Mouse (Mus musculus): Measurements from ENCODE around the gene Ppox. TPM values are rescaled to one million over a fixed set of nuclear protein-coding genes. Genes with fewer than 3 reads are reported as not detected.

Gene Ppox
- polyA plus RNA-seq, 1 experiment from 2014 or later: 41.4 TPM

DNA sequence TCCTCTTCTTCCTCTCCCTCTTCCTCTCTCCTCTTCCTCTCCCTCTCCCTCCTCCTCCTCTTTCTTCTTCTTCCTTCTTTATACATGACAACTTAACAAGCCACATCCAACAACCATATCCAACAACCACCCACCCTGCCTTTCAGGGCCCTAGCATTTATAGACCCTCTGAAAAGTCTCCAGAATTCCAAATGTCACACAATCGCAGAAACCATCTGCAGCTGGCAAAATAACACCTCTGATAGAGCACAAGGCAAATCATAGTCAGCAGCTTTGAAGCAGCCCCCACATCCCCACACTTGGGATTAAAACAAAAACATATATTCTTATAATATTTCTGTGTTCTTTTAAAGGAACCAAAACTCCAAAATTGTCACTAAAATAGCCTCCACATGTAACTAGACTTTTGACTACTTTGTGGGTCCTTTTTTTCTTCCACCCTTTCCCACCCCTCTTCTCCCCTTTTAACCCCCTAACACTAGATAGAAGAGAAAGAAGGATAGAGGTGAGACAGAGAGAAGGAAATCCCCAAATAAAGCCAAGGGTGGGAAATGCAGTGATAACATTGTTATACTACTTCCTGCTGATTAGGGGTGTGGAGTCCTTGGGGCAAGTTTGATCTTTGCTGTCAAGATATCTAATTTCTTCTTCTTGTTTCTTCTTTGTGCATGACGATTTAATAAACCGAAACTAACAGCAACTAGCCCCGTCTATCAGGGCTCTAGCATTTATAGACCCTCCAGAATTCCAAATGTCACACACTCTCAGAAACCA lies 14.8 kb downstream of the Ppox start:
- 77% methylated on average over 4 of the region's 4 CpGs for WGBS
- no peak overlapping the region for H3K4me3 ChIP-seq (ENCODE audit: low read depth, low read length)
- ATAC-seq: no peak
- no peak overlapping the region for H3K4me2 ChIP-seq (ENCODE audit: low read length)
- H3K36me3 ChIP-seq (ENCODE audit: control insufficient read depth, insufficient read depth, low read length): no peaks in the 10 kb centered on the region
- H3K9me3 ChIP-seq (replicated peaks; ENCODE audit: control insufficient read depth, low read length): no peaks in the 10 kb centered on the region
- no peaks in the 10 kb centered on the region for H3K27me3 ChIP-seq (replicated peaks; ENCODE audit: control insufficient read depth, insufficient read depth, low read length)
- no peak overlapping the region for H3K9ac ChIP-seq (ENCODE audit: low read length)
- peaks cover 18% of the 10 kb centered on the region for H3K4me1 ChIP-seq (ENCODE audit: control insufficient read depth, insufficient read depth, low read length)
- no peak for DNase-seq (ENCODE audit: low spot score)
- no peak overlapping the region for H3K27ac ChIP-seq (ENCODE audit: low read depth, low read length)

DNA sequence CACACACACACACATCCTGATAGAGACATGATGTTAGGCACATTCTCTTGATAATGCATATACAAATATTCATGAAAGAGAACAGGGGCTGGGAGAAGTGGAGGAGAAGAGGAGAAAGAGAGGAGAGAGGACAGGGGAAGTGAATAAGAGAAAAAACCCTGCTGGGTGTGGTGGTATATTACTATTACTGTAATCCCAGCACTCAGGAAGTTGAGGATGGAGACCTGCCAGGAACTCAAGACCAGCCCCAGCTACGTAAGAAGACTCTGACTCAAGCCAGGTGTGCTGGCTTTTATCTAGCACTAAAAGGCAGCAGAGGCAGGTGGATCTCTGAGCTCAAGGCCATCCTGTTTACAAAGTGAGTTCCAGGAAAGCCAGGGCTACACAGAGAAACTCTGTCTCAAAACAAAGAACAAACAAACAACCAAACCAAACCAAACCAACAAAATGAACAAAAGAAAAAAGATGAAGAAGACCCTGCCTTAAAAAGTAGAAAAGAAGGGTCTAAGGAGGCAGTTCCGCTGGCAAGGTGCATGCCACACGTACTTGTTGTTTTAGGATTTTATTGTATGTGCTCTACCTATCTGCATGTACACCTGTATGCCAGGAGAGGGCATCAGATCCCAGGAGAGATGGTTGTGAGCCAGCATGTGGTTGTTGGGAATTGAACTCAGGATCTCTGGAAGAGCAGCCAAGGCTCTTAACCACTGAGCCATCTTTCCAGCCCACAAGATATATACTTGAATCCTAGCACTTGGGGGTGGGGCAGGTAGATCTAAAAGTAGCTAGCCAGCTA lies 17.1 kb downstream of the Ppox start:
- DNase-seq (ENCODE audit: low spot score) (no peak), ATAC-seq (no peak; the same call in 1 of the 2 replicates)
- no peak overlapping the region for H3K9ac ChIP-seq (ENCODE audit: low read length)
- H3K4me2 ChIP-seq (ENCODE audit: low read length): peak overlapping the region; percentile 51
- H3K27me3 ChIP-seq (replicated peaks; ENCODE audit: control insufficient read depth, insufficient read depth, low read length): no peaks in the 10 kb centered on the region
- no peak overlapping the region for H3K4me3 ChIP-seq (ENCODE audit: low read depth, low read length)
- no peaks in the 10 kb centered on the region for H3K36me3 ChIP-seq (ENCODE audit: control insufficient read depth, insufficient read depth, low read length)
- H3K9me3 ChIP-seq (replicated peaks; ENCODE audit: control insufficient read depth, low read length): no peaks in the 10 kb centered on the region
- H3K27ac ChIP-seq (ENCODE audit: low read depth, low read length): peak overlapping the region; percentile 82
- WGBS: 68% methylated on average over 3 of the region's 3 CpGs
- peaks cover 10% of the 10 kb centered on the region for H3K4me1 ChIP-seq (ENCODE audit: control insufficient read depth, insufficient read depth, low read length)

- H3K36me3 ChIP-seq (ENCODE audit: control insufficient read depth, insufficient read depth, low read length): no peaks in the 10 kb centered on the region
- peaks cover 10% of the 10 kb centered on the region for H3K4me1 ChIP-seq (ENCODE audit: control insufficient read depth, insufficient read depth, low read length)
- ATAC-seq (peak; percentile 93), DNase-seq (ENCODE audit: low spot score) (peak; percentile 95)
- H3K9me3 ChIP-seq (replicated peaks; ENCODE audit: control insufficient read depth, low read length): no peaks in the 10 kb centered on the region
- WGBS: 12% methylated on average over 2 of the region's 2 CpGs
- no peak overlapping the region for H3K9ac ChIP-seq (ENCODE audit: low read length)
- H3K27ac ChIP-seq (ENCODE audit: low read depth, low read length): peak overlapping the region; percentile 84
- peak overlapping the region; percentile 51 for H3K4me2 ChIP-seq (ENCODE audit: low read length)
- H3K4me3 ChIP-seq (ENCODE audit: low read depth, low read length): no peak overlapping the region; the same call in 1 of the 2 replicates
- H3K27me3 ChIP-seq (replicated peaks; ENCODE audit: control insufficient read depth, insufficient read depth, low read length): no peaks in the 10 kb centered on the region
These were observed 17.8 kb downstream of the Ppox start for GRCm38 (mm10) chr1:171263185-171263611.

DNA sequence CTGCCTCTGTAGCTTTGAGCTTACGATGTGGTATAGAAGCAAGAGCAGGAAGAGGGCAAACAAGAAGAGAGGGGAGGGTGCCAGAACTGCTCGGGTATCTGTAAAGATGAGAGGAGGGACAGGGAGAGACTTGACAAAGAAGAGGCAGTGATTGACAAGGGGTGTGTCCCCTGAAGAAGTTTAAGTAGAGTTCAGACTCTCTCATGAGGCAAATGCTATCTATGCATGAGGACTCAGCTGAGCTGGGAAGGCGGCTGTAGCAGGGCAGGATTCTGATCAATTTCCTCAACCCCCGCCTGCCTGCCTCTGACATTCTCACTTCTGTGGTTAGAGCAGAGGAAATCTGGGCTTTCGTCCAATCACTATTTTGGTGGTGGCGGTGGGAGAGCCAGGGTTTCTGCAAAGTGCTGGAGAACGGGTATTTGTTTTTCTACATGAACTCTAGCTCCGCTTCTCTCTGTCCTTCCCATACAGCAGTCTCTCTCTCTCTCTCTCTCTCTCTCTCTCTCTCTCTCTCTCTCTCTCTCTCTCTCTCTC lies 18.3 kb downstream of the Ppox start:
- Histone ChIP-seq H3K27me3 (replicated peaks; ENCODE audit: control insufficient read depth, insufficient read depth, low read length) (no peaks in the 10 kb centered on the region), H3K27ac (ENCODE audit: low read depth, low read length) (peak overlapping the region; percentile 84), H3K9ac (ENCODE audit: low read length) (peak overlapping the region; percentile 36; the same call in 1 of the 2 replicates), H3K4me1 (ENCODE audit: control insufficient read depth, insufficient read depth, low read length) (peaks cover 10% of the 10 kb centered on the region), H3K9me3 (replicated peaks; ENCODE audit: control insufficient read depth, low read length) (no peaks in the 10 kb centered on the region), H3K36me3 (ENCODE audit: control insufficient read depth, insufficient read depth, low read length) (no peaks in the 10 kb centered on the region), H3K4me2 (ENCODE audit: low read length) (peak overlapping the region; percentile 51), H3K4me3 (ENCODE audit: low read depth, low read length) (peak overlapping the region; percentile 10)
- DNase-seq (ENCODE audit: low spot score) (peak; percentile 92), ATAC-seq (peak; percentile 73)
- 3% methylated on average over 8 of the region's 8 CpGs for WGBS

GRCm38 (mm10) chr1:171260316-171260715 lies 20.7 kb downstream of the Ppox start:
- 82% methylated on average over 3 of the region's 3 CpGs for WGBS

GRCm38 (mm10) chr1:171258921-171259320 lies 22.1 kb downstream of the Ppox start:
- Histone ChIP-seq H3K9me3 (replicated peaks; ENCODE audit: control insufficient read depth, low read length) (no peaks in the 10 kb centered on the region), H3K27ac (ENCODE audit: low read depth, low read length) (no peak overlapping the region), H3K4me1 (ENCODE audit: control insufficient read depth, insufficient read depth, low read length) (peaks cover 10% of the 10 kb centered on the region), H3K27me3 (replicated peaks; ENCODE audit: control insufficient read depth, insufficient read depth, low read length) (no peaks in the 10 kb centered on the region), H3K36me3 (ENCODE audit: control insufficient read depth, insufficient read depth, low read length) (no peaks in the 10 kb centered on the region), H3K4me2 (ENCODE audit: low read length) (no peak overlapping the region), H3K4me3 (ENCODE audit: low read depth, low read length) (no peak overlapping the region), H3K9ac (ENCODE audit: low read length) (no peak overlapping the region)
- ATAC-seq (no peak), DNase-seq (ENCODE audit: low spot score) (no peak)
- 83% methylated on average over 17 of the region's 17 CpGs for WGBS

More at GRCm38 (mm10) chr1:171260316-171260715, 20.7 kb downstream of the Ppox start:
- Histone ChIP-seq H3K9ac (ENCODE audit: low read length) (no peak overlapping the region), H3K36me3 (ENCODE audit: control insufficient read depth, insufficient read depth, low read length) (no peaks in the 10 kb centered on the region), H3K9me3 (replicated peaks; ENCODE audit: control insufficient read depth, low read length) (no peaks in the 10 kb centered on the region), H3K4me3 (ENCODE audit: low read depth, low read length) (no peak overlapping the region), H3K27me3 (replicated peaks; ENCODE audit: control insufficient read depth, insufficient read depth, low read length) (no peaks in the 10 kb centered on the region), H3K27ac (ENCODE audit: low read depth, low read length) (no peak overlapping the region), H3K4me2 (ENCODE audit: low read length) (no peak overlapping the region), H3K4me1 (ENCODE audit: control insufficient read depth, insufficient read depth, low read length) (peaks cover 10% of the 10 kb centered on the region)
- DNase-seq (ENCODE audit: low spot score) (no peak), ATAC-seq (no peak)

GRCm38 (mm10) chr1:171257781-171258180 lies 23.2 kb downstream of the Ppox start:
- 87% methylated on average over 9 of the region's 9 CpGs for WGBS
- Histone ChIP-seq H3K4me3 (ENCODE audit: low read depth, low read length) (no peak overlapping the region), H3K9me3 (replicated peaks; ENCODE audit: control insufficient read depth, low read length) (no peaks in the 10 kb centered on the region), H3K9ac (ENCODE audit: low read length) (no peak overlapping the region), H3K27me3 (replicated peaks; ENCODE audit: control insufficient read depth, insufficient read depth, low read length) (no peaks in the 10 kb centered on the region), H3K4me2 (ENCODE audit: low read length) (no peak overlapping the region), H3K4me1 (ENCODE audit: control insufficient read depth, insufficient read depth, low read length) (peaks cover 8% of the 10 kb centered on the region), H3K36me3 (ENCODE audit: control insufficient read depth, insufficient read depth, low read length) (no peaks in the 10 kb centered on the region), H3K27ac (ENCODE audit: low read depth, low read length) (no peak overlapping the region)
- ATAC-seq: no peak
- DNase-seq (ENCODE audit: low spot score): no peak

DNA sequence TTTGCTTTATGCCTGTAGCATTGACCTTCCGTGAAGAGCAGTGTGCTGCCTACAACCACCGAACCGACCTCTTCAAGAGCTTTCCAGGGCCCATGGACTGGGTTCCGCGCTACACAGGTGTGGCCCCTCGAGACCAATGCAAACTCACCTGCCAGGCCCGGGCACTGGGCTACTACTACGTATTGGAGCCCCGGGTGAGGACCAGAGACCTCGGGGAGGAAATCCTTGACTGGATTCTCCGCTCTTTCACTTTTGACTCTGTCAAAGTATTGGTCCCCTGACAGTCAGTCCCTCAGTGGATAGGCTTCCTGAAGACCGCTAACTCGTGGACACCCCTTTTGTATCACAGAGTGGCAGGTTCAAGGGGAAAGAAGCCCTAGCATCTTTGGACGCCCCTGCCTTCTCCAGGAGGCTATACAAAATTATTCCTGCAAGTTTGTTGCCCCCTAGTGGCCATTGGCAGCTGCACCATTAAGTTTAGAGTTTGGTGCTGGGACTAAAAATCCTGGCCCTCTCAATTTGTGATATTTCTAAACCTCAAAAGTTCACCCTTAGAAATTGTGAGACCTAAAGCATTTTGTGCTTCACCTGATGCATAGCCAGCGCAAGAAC lies 23.9 kb downstream of the Ppox start:
- no peaks in the 10 kb centered on the region for H3K27me3 ChIP-seq (replicated peaks; ENCODE audit: control insufficient read depth, insufficient read depth, low read length)
- no peak overlapping the region for H3K4me3 ChIP-seq (ENCODE audit: low read depth, low read length)
- ATAC-seq: peak; percentile 45; the same call in 1 of the 2 replicates

More for the DNA sequence above, 23.9 kb downstream of the Ppox start:
- Histone ChIP-seq H3K4me1 (ENCODE audit: control insufficient read depth, insufficient read depth, low read length) (peaks cover 8% of the 10 kb centered on the region), H3K4me2 (ENCODE audit: low read length) (no peak overlapping the region), H3K27ac (ENCODE audit: low read depth, low read length) (no peak overlapping the region), H3K36me3 (ENCODE audit: control insufficient read depth, insufficient read depth, low read length) (no peaks in the 10 kb centered on the region), H3K9ac (ENCODE audit: low read length) (no peak overlapping the region), H3K9me3 (replicated peaks; ENCODE audit: control insufficient read depth, low read length) (no peaks in the 10 kb centered on the region)
- WGBS: 67% methylated on average over 15 of the region's 15 CpGs
- peak; percentile 83 for DNase-seq (ENCODE audit: low spot score)
